Mouse (Mus musculus) myocyte (in vitro differentiated cells): ENCODE measurements around the gene Nup107.

ENCODE experiments used
- CEBPB ChIP-seq: IDR thresholded peaks from 2 replicates; pipeline ENCODE4 v1.6.1; 2011; ENCODE audit warnings: mild to moderate bottlenecking, moderate library complexity; ENCODE audit not compliant: poor library complexity, insufficient read depth, severe bottlenecking
- E2F4 ChIP-seq: IDR thresholded peaks from one replicate; pipeline ENCODE4 v1.6.1; 2011; ENCODE audit warnings: mild to moderate bottlenecking, control low read depth, moderate library complexity; ENCODE audit not compliant: insufficient read depth
- MYOD1 ChIP-seq, 3 experiments: IDR thresholded peaks; one replicate each; pipeline ENCODE4 v1.6.1; 2011; ENCODE audit warnings: control low read depth in 2 of 3, low read depth in 2 of 3, mild to moderate bottlenecking in 2 of 3, moderate library complexity in 1 of 3; ENCODE audit not compliant: insufficient read length in 2 of 3, control insufficient read depth in 1 of 3
- MYOG ChIP-seq, 3 experiments: IDR thresholded peaks; one replicate each; pipeline ENCODE4 v1.6.1; 2011; ENCODE audit warnings: control low read depth in 2 of 3, low read depth in 2 of 3, mild to moderate bottlenecking in 2 of 3; ENCODE audit not compliant: insufficient read length in 2 of 3, control insufficient read depth in 1 of 3, insufficient read depth in 1 of 3
- POLR2A ChIP-seq: IDR thresholded peaks from one replicate; pipeline ENCODE4 v1.6.1; 2011; ENCODE audit warnings: low read depth, mild to moderate bottlenecking, control low read depth, moderate library complexity; ENCODE audit not compliant: insufficient read length
- REST ChIP-seq: IDR thresholded peaks from one replicate; pipeline ENCODE4 v1.6.1; 2011; ENCODE audit warnings: mild to moderate bottlenecking, control low read depth, moderate library complexity; ENCODE audit not compliant: insufficient read depth, insufficient read length
- SRF ChIP-seq: IDR thresholded peaks from one replicate; pipeline ENCODE4 v1.6.1; 2011; ENCODE audit warnings: low read depth; ENCODE audit not compliant: control insufficient read depth, insufficient read length
- TCF12 ChIP-seq: IDR thresholded peaks from one replicate; pipeline ENCODE4 v1.6.1; 2011; ENCODE audit warnings: mild to moderate bottlenecking, control low read depth; ENCODE audit not compliant: poor library complexity, insufficient read depth, severe bottlenecking
- TCF3 ChIP-seq: IDR thresholded peaks from one replicate; pipeline ENCODE4 v1.6.1; 2011; ENCODE audit warnings: low read depth, control low read depth; ENCODE audit not compliant: insufficient read length
- USF1 ChIP-seq: IDR thresholded peaks from one replicate; pipeline ENCODE4 v1.6.1; 2011; ENCODE audit warnings: low read depth, mild to moderate bottlenecking, control low read depth, moderate library complexity

GRCm38 (mm10) chr10:117777501-117778327, 14.8 kb downstream of the Nup107 start:
- TF ChIP-seq MYOD1 (IDR thresholded peaks at IDR 0.05; ENCODE audit: control insufficient read depth in 1 of 3, insufficient read length in 2 of 3, low read depth in 2 of 3) (no peak), REST (no peak), CEBPB (no peak), MYOG (IDR thresholded peaks at IDR 0.05; ENCODE audit: control insufficient read depth in 1 of 3, insufficient read depth in 1 of 3, insufficient read length in 2 of 3, low read depth in 2 of 3) (no peak), POLR2A (no peak), TCF12 (no peak), E2F4 (no peak), SRF (no peak), TCF3 (no peak), USF1 (no peak)
